Mouse (Mus musculus) thymus, postnatal 36 days (tissue): ENCODE measurements around the gene C1qtnf9.

Source experiments
- DNase-seq, 2 experiments: peaks; one replicate each; pipeline ENCODE4 v3.0.0; 2022; ENCODE audit warnings: mixed read lengths in 2 of 2

C1qtnf9 gene

GRCm38 (mm10) chr14:60751581-60751980, 16.4 kb upstream of the C1qtnf9 start:
- DNase-seq, result no peak

GRCm38 (mm10) chr14:60752892-60753800, 14.8 kb upstream of the C1qtnf9 start:
- no peak for DNase-seq

GRCm38 (mm10) chr14:60753801-60754126, 14.2 kb upstream of the C1qtnf9 start:
- DNase-seq, result no peak

- no peak for DNase-seq
Measured at GRCm38 (mm10) chr14:60754656-60755055, 13.3 kb upstream of the C1qtnf9 start.

- DNase-seq, result no peak
Measured at GRCm38 (mm10) chr14:60756271-60756670, 11.7 kb upstream of the C1qtnf9 start.

- no peak for DNase-seq
Measured at GRCm38 (mm10) chr14:60757265-60757664, 10.7 kb upstream of the C1qtnf9 start.

GRCm38 (mm10) chr14:60757722-60758121, 10.2 kb upstream of the C1qtnf9 start:
- no peak for DNase-seq

- no peak for DNase-seq
Measured at GRCm38 (mm10) chr14:60759097-60759496, 8.8 kb upstream of the C1qtnf9 start.

GRCm38 (mm10) chr14:60761801-60762200, 6.1 kb upstream of the C1qtnf9 start:
- no peak for DNase-seq

- no peak for DNase-seq
Measured at GRCm38 (mm10) chr14:60762754-60763153, 5.2 kb upstream of the C1qtnf9 start.

GRCm38 (mm10) chr14:60763746-60764145, 4.2 kb upstream of the C1qtnf9 start:
- DNase-seq, result no peak

GRCm38 (mm10) chr14:60764526-60764925, 3.4 kb upstream of the C1qtnf9 start:
- DNase-seq, result no peak

GRCm38 (mm10) chr14:60765025-60765424, 2.9 kb upstream of the C1qtnf9 start:
- no peak for DNase-seq

- DNase-seq, result no peak
Measured at GRCm38 (mm10) chr14:60769340-60769739, 1.4 kb downstream of the C1qtnf9 start.

GRCm38 (mm10) chr14:60770594-60770993, 2.7 kb downstream of the C1qtnf9 start:
- DNase-seq, result no peak

GRCm38 (mm10) chr14:60771057-60771456, 3.1 kb downstream of the C1qtnf9 start:
- DNase-seq, result peak; percentile 71 to 72

- no peak for DNase-seq
Measured at GRCm38 (mm10) chr14:60773476-60773875, 5.5 kb downstream of the C1qtnf9 start.

- DNase-seq, result no peak
Measured at GRCm38 (mm10) chr14:60776521-60776920, 8.6 kb downstream of the C1qtnf9 start.

- DNase-seq, result peak; percentile 32 to 53
Measured at GRCm38 (mm10) chr14:60777485-60777919, 9.6 kb downstream of the C1qtnf9 start.

- DNase-seq, result no peak
Measured at GRCm38 (mm10) chr14:60779198-60779597, 11.3 kb downstream of the C1qtnf9 start.

GRCm38 (mm10) chr14:60782121-60782656, 14.3 kb downstream of the C1qtnf9 start:
- no peak for DNase-seq

- no peak for DNase-seq
Measured at GRCm38 (mm10) chr14:60783196-60783595, 15.3 kb downstream of the C1qtnf9 start.

GRCm38 (mm10) chr14:60784427-60785315, 16.7 kb downstream of the C1qtnf9 start, which contains the start of gene Mipep:
Gene Mipep, plus strand, starts transcription at chr14:60784573.
- DNase-seq, result peak; percentile 86 to 87
